Mouse (Mus musculus): ENCODE measurements around the gene Ift140. TPM values are rescaled to one million over a fixed set of nuclear protein-coding genes. Genes with fewer than 3 reads are reported as not detected.

Ift140 gene
- 31.5 and 31.6 TPM in 2 replicates for polyA plus RNA-seq (2016; fragmentation: Nextera tagmentation; extraction: Ambion mirVana)

- no peaks in the 10 kb centered on the region for H3K27me3 ChIP-seq (replicated peaks; ENCODE audit: low read depth, poor library complexity, severe bottlenecking)
- peak; percentile 99 for DNase-seq (ENCODE audit: low spot score)
- peak within 1 kb of the TSS; percentile 93 for H3K27ac ChIP-seq (replicated peaks)
- H3K4me3 ChIP-seq: peak within 1 kb of the TSS; percentile 99
- H3K4me1 ChIP-seq: peaks cover 26% of the 10 kb centered on the region
- WGBS: under 1% methylated on average over 62 of the region's 62 CpGs
- no peaks in the 10 kb centered on the region for H3K9me3 ChIP-seq
- peaks cover 45% of the 10 kb centered on the region for H3K36me3 ChIP-seq (replicated peaks)
Measured at GRCm38 (mm10) chr17:25015655-25016291, at the start of gene Ift140, which contains the start of gene Cramp1l. TSS of gene Ift140 (plus strand) at chr17:25016085. TSS of gene Cramp1l (minus strand) at chr17:25015788.

GRCm38 (mm10) chr17:24987221-24987620 is 28.7 kb upstream of the Ift140 start:
- H3K36me3 ChIP-seq (replicated peaks): peaks cover 98% of the 10 kb centered on the region
- WGBS: 92% methylated on average over 6 of the region's 6 CpGs

GRCm38 (mm10) chr17:24994721-24995120 is 21.2 kb upstream of the Ift140 start:
- DNase-seq (ENCODE audit: low spot score): no peak
- Histone ChIP-seq H3K27me3 (replicated peaks; ENCODE audit: low read depth, poor library complexity, severe bottlenecking) (no peaks in the 10 kb centered on the region), H3K27ac (replicated peaks) (no peak overlapping the region), H3K36me3 (replicated peaks) (peaks cover 100% of the 10 kb centered on the region), H3K9me3 (no peaks in the 10 kb centered on the region), H3K4me3 (no peak overlapping the region), H3K4me1 (no peaks in the 10 kb centered on the region)
- WGBS: 94% methylated on average over 6 of the region's 6 CpGs

More at GRCm38 (mm10) chr17:24987221-24987620, 28.7 kb upstream of the Ift140 start:
- no peaks in the 10 kb centered on the region for H3K4me1 ChIP-seq
- no peak for DNase-seq (ENCODE audit: low spot score)
- no peaks in the 10 kb centered on the region for H3K27me3 ChIP-seq (replicated peaks; ENCODE audit: low read depth, poor library complexity, severe bottlenecking)
- no peak overlapping the region for H3K27ac ChIP-seq (replicated peaks)
- no peak overlapping the region for H3K4me3 ChIP-seq
- H3K9me3 ChIP-seq: no peaks in the 10 kb centered on the region

GRCm38 (mm10) chr17:25005102-25005501 is 10.8 kb upstream of the Ift140 start:
- WGBS: 92% methylated on average over 3 of the region's 3 CpGs
- Histone ChIP-seq H3K27me3 (replicated peaks; ENCODE audit: low read depth, poor library complexity, severe bottlenecking) (no peaks in the 10 kb centered on the region), H3K36me3 (replicated peaks) (peaks cover 97% of the 10 kb centered on the region), H3K9me3 (no peaks in the 10 kb centered on the region), H3K27ac (replicated peaks) (no peak overlapping the region), H3K4me1 (no peaks in the 10 kb centered on the region), H3K4me3 (no peak overlapping the region)
- DNase-seq (ENCODE audit: low spot score): no peak

GRCm38 (mm10) chr17:25007480-25007879 is 8.4 kb upstream of the Ift140 start:
- H3K4me3 ChIP-seq: no peak overlapping the region
- H3K27ac ChIP-seq (replicated peaks): no peak overlapping the region
- no peaks in the 10 kb centered on the region for H3K9me3 ChIP-seq
- peaks cover 97% of the 10 kb centered on the region for H3K36me3 ChIP-seq (replicated peaks)
- no peak for DNase-seq (ENCODE audit: low spot score)
- peaks cover under 1% of the 10 kb centered on the region; the same call in 1 of the 2 replicates for H3K4me1 ChIP-seq
- H3K27me3 ChIP-seq (replicated peaks; ENCODE audit: low read depth, poor library complexity, severe bottlenecking): no peaks in the 10 kb centered on the region

GRCm38 (mm10) chr17:25013606-25014501 is 2.0 kb upstream of the Ift140 start:
- H3K4me3 ChIP-seq: peak overlapping the region; percentile 99
- WGBS: under 1% methylated on average over 81 of the region's 81 CpGs
- peak; percentile 69 for DNase-seq (ENCODE audit: low spot score)
- peaks cover 26% of the 10 kb centered on the region for H3K4me1 ChIP-seq
- H3K36me3 ChIP-seq (replicated peaks): peaks cover 45% of the 10 kb centered on the region
- peak overlapping the region; percentile 93 for H3K27ac ChIP-seq (replicated peaks)
- H3K27me3 ChIP-seq (replicated peaks; ENCODE audit: low read depth, poor library complexity, severe bottlenecking): no peaks in the 10 kb centered on the region
- H3K9me3 ChIP-seq: no peaks in the 10 kb centered on the region

GRCm38 (mm10) chr17:25014841-25015570 is 879 bp upstream of the Ift140 start:
- H3K36me3 ChIP-seq (replicated peaks): peaks cover 45% of the 10 kb centered on the region
- H3K27me3 ChIP-seq (replicated peaks; ENCODE audit: low read depth, poor library complexity, severe bottlenecking): no peaks in the 10 kb centered on the region
- no peaks in the 10 kb centered on the region for H3K9me3 ChIP-seq
- peak; percentile 64 for DNase-seq (ENCODE audit: low spot score)
- peaks cover 26% of the 10 kb centered on the region for H3K4me1 ChIP-seq
- WGBS: under 1% methylated on average over 39 of the region's 39 CpGs
- H3K27ac ChIP-seq (replicated peaks): peak overlapping the region; percentile 93
- H3K4me3 ChIP-seq: peak overlapping the region; percentile 99

- Histone ChIP-seq H3K27ac (replicated peaks) (peak overlapping the region; percentile 93), H3K36me3 (replicated peaks) (peaks cover 41% of the 10 kb centered on the region), H3K4me1 (peaks cover 26% of the 10 kb centered on the region), H3K27me3 (replicated peaks; ENCODE audit: low read depth, poor library complexity, severe bottlenecking) (no peaks in the 10 kb centered on the region), H3K4me3 (peak overlapping the region; percentile 99), H3K9me3 (no peaks in the 10 kb centered on the region)
- DNase-seq (ENCODE audit: low spot score): peak; percentile 80
- WGBS: under 1% methylated on average over 55 of the region's 55 CpGs
Measured at GRCm38 (mm10) chr17:25016292-25017132, 627 bp downstream of the Ift140 start.

GRCm38 (mm10) chr17:25036183-25036582 is 20.3 kb downstream of the Ift140 start:
- 56% methylated on average over 4 of the region's 4 CpGs for WGBS
- no peak for DNase-seq (ENCODE audit: low spot score)
- no peak overlapping the region for H3K27ac ChIP-seq (replicated peaks)
- H3K4me3 ChIP-seq: no peak overlapping the region
- H3K27me3 ChIP-seq (replicated peaks; ENCODE audit: low read depth, poor library complexity, severe bottlenecking): no peaks in the 10 kb centered on the region
- H3K36me3 ChIP-seq (replicated peaks): peaks cover 84% of the 10 kb centered on the region
- H3K9me3 ChIP-seq: no peaks in the 10 kb centered on the region
- no peaks in the 10 kb centered on the region for H3K4me1 ChIP-seq

GRCm38 (mm10) chr17:25044879-25045278 is 29.0 kb downstream of the Ift140 start:
- WGBS: 73% methylated on average over 7 of the region's 7 CpGs

GRCm38 (mm10) chr17:25045281-25045680 is 29.4 kb downstream of the Ift140 start:
- H3K36me3 ChIP-seq (replicated peaks): peaks cover 62% of the 10 kb centered on the region
- DNase-seq (ENCODE audit: low spot score): no peak
- H3K27me3 ChIP-seq (replicated peaks; ENCODE audit: low read depth, poor library complexity, severe bottlenecking): no peaks in the 10 kb centered on the region
- H3K4me3 ChIP-seq: no peak overlapping the region
- no peaks in the 10 kb centered on the region for H3K4me1 ChIP-seq
- 87% methylated on average over 4 of the region's 4 CpGs for WGBS
- no peaks in the 10 kb centered on the region for H3K9me3 ChIP-seq
- no peak overlapping the region for H3K27ac ChIP-seq (replicated peaks)

More at GRCm38 (mm10) chr17:25044879-25045278, 29.0 kb downstream of the Ift140 start:
- H3K9me3 ChIP-seq: no peaks in the 10 kb centered on the region
- peaks cover 62% of the 10 kb centered on the region for H3K36me3 ChIP-seq (replicated peaks)
- H3K4me1 ChIP-seq: no peaks in the 10 kb centered on the region
- H3K27ac ChIP-seq (replicated peaks): no peak overlapping the region
- DNase-seq (ENCODE audit: low spot score): no peak
- H3K27me3 ChIP-seq (replicated peaks; ENCODE audit: low read depth, poor library complexity, severe bottlenecking): no peaks in the 10 kb centered on the region
- no peak overlapping the region for H3K4me3 ChIP-seq

Measured in embryonic facial prominence, embryonic 10.5 days (tissue).